Mouse (Mus musculus): ENCODE results near the gene Dpy19l3.

DNA sequence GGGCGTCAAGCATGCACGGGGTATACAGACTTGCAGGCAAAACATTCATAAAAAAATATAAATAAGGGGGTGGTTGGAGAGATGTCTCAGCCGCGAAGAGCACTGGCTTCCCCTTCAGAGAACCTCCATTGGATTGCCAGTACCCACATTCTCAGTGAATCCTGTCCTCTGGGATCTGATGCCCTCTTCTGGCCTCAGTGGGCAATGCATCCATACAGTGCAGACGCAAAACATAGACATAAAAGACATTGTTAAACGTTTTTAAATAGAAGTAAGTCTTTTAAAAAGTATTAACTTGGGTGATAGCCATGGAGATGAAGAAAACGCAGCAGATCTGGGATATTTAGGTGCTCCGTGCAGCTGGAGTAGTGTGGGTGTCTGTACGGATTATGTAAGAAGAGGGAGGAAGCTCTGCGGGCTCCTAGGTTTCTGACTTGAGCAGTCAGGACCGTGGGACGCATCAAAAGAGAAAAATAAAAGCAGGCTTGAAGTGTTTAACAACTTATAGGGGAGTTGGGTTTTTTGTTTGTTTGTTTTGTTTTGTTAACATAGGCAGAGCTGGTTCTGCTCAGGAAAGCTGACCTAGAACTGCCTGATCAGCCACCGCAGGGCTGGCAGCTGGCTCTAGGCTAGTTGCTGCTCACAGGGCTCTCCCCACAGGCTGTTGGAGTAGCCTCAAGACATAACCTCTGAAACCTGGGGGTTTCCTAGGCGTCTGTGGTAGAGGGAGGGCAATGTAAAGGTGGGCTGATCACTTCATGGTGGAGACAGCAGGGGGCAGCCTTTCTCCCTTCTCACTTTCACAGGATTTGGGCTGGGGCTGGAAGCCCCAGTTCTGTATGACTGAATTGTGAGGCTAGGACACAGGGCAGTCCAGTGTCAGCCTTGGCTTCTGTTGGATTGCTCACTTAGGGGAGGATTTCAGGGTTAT, 2.5 kb upstream of the Dpy19l3 start:
- no peak for TF ChIP-seq POLR2A (IDR thresholded peaks at IDR 0.05; ENCODE audit: borderline replicate concordance, low read depth, low read length)
- no peak for TF ChIP-seq CTCF (IDR thresholded peaks at IDR 0.05; ENCODE audit: low read depth, low read length)

Measured in bone marrow macrophage, adult 2 months (primary cell).